Mouse (Mus musculus): ENCODE results near the gene Socs4. TPM values are rescaled to one million over a fixed set of nuclear protein-coding genes. Genes with fewer than 3 reads are reported as not detected.
A peak's percentile ranks its signal among the peaks of the same experiment; 100 is the strongest.

Gene Socs4
- total and polyA plus RNA-seq, 3 experiments = 7.0 to 25.1 (median 13.2) TPM

DNA sequence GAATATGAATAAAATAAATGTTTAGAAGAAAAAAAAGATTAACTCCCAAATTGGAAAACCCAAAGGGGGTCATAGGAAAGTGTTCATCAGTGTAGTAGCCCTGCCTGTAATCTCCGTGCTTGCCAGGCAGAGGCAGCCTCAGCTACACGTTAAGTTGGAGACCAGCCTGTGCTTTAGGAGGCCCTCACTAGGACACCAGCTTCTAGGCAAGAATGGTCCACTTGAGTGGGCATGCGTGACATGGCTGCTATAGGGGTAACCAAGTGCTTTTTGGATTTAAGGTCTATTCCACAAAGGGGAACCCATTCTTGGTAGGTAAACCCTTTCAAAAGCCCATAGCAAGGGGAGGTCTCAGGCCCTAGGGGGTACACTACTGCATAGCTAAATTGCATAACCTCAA lies 1.3 kb upstream of the Socs4 start (continued):
- no peak for TF ChIP-seq MYC (IDR thresholded peaks at IDR 0.05; ENCODE audit: low read depth, low read length)
- peak; percentile 48 for TF ChIP-seq RAD21 (IDR thresholded peaks at IDR 0.05; ENCODE audit: low read depth, low read length)
- TF ChIP-seq TCF12 (IDR thresholded peaks at IDR 0.05; ENCODE audit: low read depth, low read length) = no peak
- no peak for TF ChIP-seq ZKSCAN1 (IDR thresholded peaks at IDR 0.05; ENCODE audit: borderline replicate concordance, low read depth, low read length)
- no peak for TF ChIP-seq USF2 (conservative IDR thresholded peaks at IDR 0.05; ENCODE audit: low read depth, low read length)
- no peak for TF ChIP-seq UBTF (IDR thresholded peaks at IDR 0.05; ENCODE audit: low read depth, low read length)
- no peak for TF ChIP-seq ETS1 (conservative IDR thresholded peaks at IDR 0.05; ENCODE audit: low read depth, low read length)
- no peak for TF ChIP-seq POLR2A (IDR thresholded peaks at IDR 0.05; ENCODE audit: low read depth, low read length)
- TF ChIP-seq RCOR1 (conservative IDR thresholded peaks at IDR 0.05; ENCODE audit: low read depth, low read length) = no peak

- Histone ChIP-seq H3K36me3 (replicated peaks in 1 of 2; ENCODE audit: control insufficient read depth in 1 of 2, insufficient read depth in 1 of 2, low read length in 1 of 2) (peaks cover 18 to 35% of the 10 kb centered on the region in 2 experiments), H3K4me2 (ENCODE audit: insufficient read depth, low read depth, poor library complexity, severe bottlenecking) (peak overlapping the region; percentile 18; the same call in 1 of the 2 replicates), H3K9me3 (replicated peaks; ENCODE audit: low read length) (no peaks in the 10 kb centered on the region), H3K4me1 (ENCODE audit: control insufficient read depth in 1 of 2, insufficient read depth in 2 of 2) (peaks cover 0 to 26% of the 10 kb centered on the region in 2 experiments; a peak in 2 of 4 replicates), H3K79me2 (replicated peaks; ENCODE audit: control insufficient read depth, extremely low read depth, insufficient read depth, poor library complexity, severe bottlenecking) (peaks cover 59% of the 10 kb centered on the region), H3K4me3 (replicated peaks in 1 of 3; ENCODE audit: low read depth in 2 of 3, low read length in 2 of 3, poor library complexity in 1 of 3) (peak overlapping the region; percentile 62 to 89 (median 87)), H3K27ac (ENCODE audit: insufficient read depth, low read depth) (peak overlapping the region; percentile 75), H3K27me3 (replicated peaks) (no peaks in the 10 kb centered on the region), H3K9ac (ENCODE audit: insufficient read depth, low read depth) (peak overlapping the region; percentile 83)
- in situ Hi-C loops (cut with MboI; ENCODE audit: low pct_ligation_motif_present, low pct_unique_long_range_greater_than_20kb, low sequenced_read_pairs) (no loop called here), dilution Hi-C loops (cut with MboI; ENCODE audit: extremely low pct_ligation_motif_present, extremely low pct_unique_long_range_greater_than_20kb, low sequenced_read_pairs) (no loop called here)
- DNase-seq (ENCODE audit: extremely low read depth) = peak; percentile 63
- TF ChIP-seq POLR2AphosphoS2 (IDR thresholded peaks at IDR 0.05; ENCODE audit: low read depth, low read length) (no peak), ZMIZ1 (IDR thresholded peaks at IDR 0.05; ENCODE audit: low read depth, low read length) (no peak), ZC3H11A (IDR thresholded peaks at IDR 0.05; ENCODE audit: low read depth, low read length) (no peak), MYC (IDR thresholded peaks at IDR 0.05; ENCODE audit: low read depth, low read length) (0 out of 2 replicates have a peak, but pooled peaks have one; percentile 5)
Observed at GRCm38 (mm10) chr14:47276036-47276603, 611 bp upstream of the Socs4 start.

GRCm38 (mm10) chr14:47279058-47279457 lies 2.3 kb downstream of the Socs4 start:
- H3K27ac ChIP-seq (ENCODE audit: insufficient read depth, low read depth) = no peak overlapping the region
- no peak overlapping the region for H3K4me2 ChIP-seq (ENCODE audit: insufficient read depth, low read depth, poor library complexity, severe bottlenecking)
- no peak for TF ChIP-seq TCF12 (IDR thresholded peaks at IDR 0.05; ENCODE audit: low read depth, low read length)
- no peak for TF ChIP-seq JUN (IDR thresholded peaks at IDR 0.05; ENCODE audit: insufficient read depth, low read depth, low read length)
- no peak for TF ChIP-seq MAFK (IDR thresholded peaks at IDR 0.05; ENCODE audit: insufficient replicate concordance, low read length)
- TF ChIP-seq TBP (conservative IDR thresholded peaks at IDR 0.05; ENCODE audit: low read depth, low read length) = no peak
- TF ChIP-seq EP300 (IDR thresholded peaks at IDR 0.05; ENCODE audit: low read length) = no peak
- TF ChIP-seq ZNF384 (IDR thresholded peaks at IDR 0.05; ENCODE audit: low read depth, low read length) = no peak
- TF ChIP-seq ETS1 (conservative IDR thresholded peaks at IDR 0.05; ENCODE audit: low read depth, low read length) = no peak
- no peak for TF ChIP-seq MAZ (IDR thresholded peaks at IDR 0.05; ENCODE audit: low read depth, low read length)
- TF ChIP-seq USF2 (conservative IDR thresholded peaks at IDR 0.05; ENCODE audit: low read depth, low read length) = no peak
- TF ChIP-seq MYC (IDR thresholded peaks at IDR 0.05; ENCODE audit: low read depth, low read length) = no peak
- TF ChIP-seq PAX5 (IDR thresholded peaks at IDR 0.05; ENCODE audit: low read length) = no peak
- no peak for TF ChIP-seq MXI1 (IDR thresholded peaks at IDR 0.05; ENCODE audit: low read depth, low read length)
- DNase-seq (ENCODE audit: extremely low read depth) = no peak
- H3K79me2 ChIP-seq (replicated peaks; ENCODE audit: control insufficient read depth, extremely low read depth, insufficient read depth, poor library complexity, severe bottlenecking) = peaks cover 70% of the 10 kb centered on the region
- H3K4me1 ChIP-seq (ENCODE audit: control insufficient read depth in 1 of 2, insufficient read depth in 2 of 2) = peaks cover 0 to 28% of the 10 kb centered on the region in 2 experiments; a peak in 2 of 4 replicates
- in situ Hi-C loops (cut with MboI; ENCODE audit: low pct_ligation_motif_present, low pct_unique_long_range_greater_than_20kb, low sequenced_read_pairs) = no loop called here
- no peaks in the 10 kb centered on the region for H3K9me3 ChIP-seq (replicated peaks; ENCODE audit: low read length)
- no peaks in the 10 kb centered on the region for H3K27me3 ChIP-seq (replicated peaks)
- peaks cover 12 to 27% of the 10 kb centered on the region in 2 experiments for H3K36me3 ChIP-seq (replicated peaks in 1 of 2; ENCODE audit: control insufficient read depth in 1 of 2, insufficient read depth in 1 of 2, low read length in 1 of 2)
- H3K9ac ChIP-seq (ENCODE audit: insufficient read depth, low read depth) = no peak overlapping the region
- H3K4me3 ChIP-seq (replicated peaks in 1 of 3; ENCODE audit: low read depth in 2 of 3, low read length in 2 of 3, poor library complexity in 1 of 3) = no peak overlapping the region
- dilution Hi-C loops (cut with MboI; ENCODE audit: extremely low pct_ligation_motif_present, extremely low pct_unique_long_range_greater_than_20kb, low sequenced_read_pairs) = no loop called here
